Mouse (Mus musculus) hindbrain, embryonic 14.5 days (tissue): Measurements from ENCODE around the gene Gnb1. TPM values are rescaled to one million over a fixed set of nuclear protein-coding genes. Genes with fewer than 3 reads are reported as not detected.
"Not testable (repeated sequence)": the region's sequence is repeated elsewhere in the genome, so short reads cannot be mapped to it uniquely, and the experiment has no call there.

Experiments used
- ATAC-seq: fragments of 200-750 bp; cut with Nextera tagmentation; 2 replicates; pipeline ENCODE4 v1.8.0; 2017; ENCODE audit warnings: moderate number of reproducible peaks, mild to moderate bottlenecking, moderate TSS enrichment, moderate library complexity; ENCODE audit not compliant: low FRiP score
- DNase-seq: peaks from one replicate; pipeline ENCODE4 v3.0.0-alpha.2; 2015; ENCODE audit warnings: low spot score
- H3K27ac ChIP-seq: fragments of 300-500 bp; sonication (generic); 2 replicates; pipeline ENCODE4 v1.5.1; 2014; ENCODE audit warnings: mild to moderate bottlenecking, moderate library complexity
- H3K27me3 ChIP-seq: fragments of 300-500 bp; sonication (generic); 2 replicates; pipeline ENCODE4 v1.6.1; 2014; ENCODE audit warnings: mild to moderate bottlenecking, low read length, mixed read lengths; ENCODE audit not compliant: control insufficient read depth, insufficient read depth
- H3K36me3 ChIP-seq: fragments of 300-500 bp; sonication (generic); replicated peaks from 2 replicates; pipeline ENCODE4 v1.6.1; 2014; ENCODE audit not compliant: control insufficient read depth, insufficient read depth
- H3K4me1 ChIP-seq: fragments of 300-500 bp; sonication (generic); replicated peaks from 2 replicates; pipeline ENCODE4 v1.6.1; 2014; ENCODE audit warnings: antibody characterized with exemption, low read length, mixed read lengths; ENCODE audit not compliant: control insufficient read depth, insufficient read depth
- H3K4me2 ChIP-seq: fragments of 300-500 bp; sonication (generic); replicated peaks from 2 replicates; pipeline ENCODE4 v1.6.1; 2014; ENCODE audit warnings: mild to moderate bottlenecking, moderate library complexity
- H3K4me3 ChIP-seq: fragments of 300-500 bp; sonication (generic); replicated peaks from 2 replicates; pipeline ENCODE4 v1.5.1; 2014; ENCODE audit warnings: mild to moderate bottlenecking, low read length
- H3K9ac ChIP-seq: fragments of 300-500 bp; sonication (generic); 2 replicates; pipeline ENCODE4 v1.6.1; 2014
- H3K9me3 ChIP-seq: fragments of 300-500 bp; sonication (generic); 2 replicates; pipeline ENCODE4 v1.6.1; 2016; ENCODE audit warnings: low read length; ENCODE audit not compliant: control insufficient read depth
- WGBS: fragments of 180-500 bp; shearing (Covaris S2); extraction: QIAGEN DNeasy Blood & Tissue Kit; methylation state at CpG from one replicate; pipeline ENCODE4 v1.1.7; 2014; 5-methylcytosine and 5-hydroxymethylcytosine counted together
- polyA plus RNA-seq: library from polyadenylated mRNA; unstranded; fragments of >200 nt; fragmentation: Nextera tagmentation; extraction: Ambion mirVana; gene quantifications from 2 replicates; pipeline ENCODE4 v1.2.1, GENCODE M21; 2014

Gnb1 gene
- polyA plus RNA-seq, 1 experiment from 2014 or later: 1,126 TPM

- no peaks in the 10 kb centered on the region for H3K27me3 ChIP-seq
- DNase-seq: peak; percentile 32
- no peak for ATAC-seq
Observed at GRCm38 (mm10) chr4:155568170-155568569, 77.0 kb downstream of the Gnb1 start.

GRCm38 (mm10) chr4:155568632-155569370, 77.6 kb downstream of the Gnb1 start:
- 94% methylated on average over 7 of the region's 7 CpGs for WGBS
- no peaks in the 10 kb centered on the region for H3K36me3 ChIP-seq
- H3K27ac ChIP-seq: no peak overlapping the region
- no peak overlapping the region for H3K4me2 ChIP-seq
- no peaks in the 10 kb centered on the region for H3K9me3 ChIP-seq
- no peak for ATAC-seq
- no peak overlapping the region for H3K4me3 ChIP-seq
- H3K27me3 ChIP-seq: no peaks in the 10 kb centered on the region
- no peak for DNase-seq
- no peak overlapping the region for H3K9ac ChIP-seq
- peaks cover 13% of the 10 kb centered on the region for H3K4me1 ChIP-seq

More at GRCm38 (mm10) chr4:155568170-155568569, 77.0 kb downstream of the Gnb1 start:
- H3K36me3 ChIP-seq: no peaks in the 10 kb centered on the region
- H3K9me3 ChIP-seq: no peaks in the 10 kb centered on the region
- WGBS: 24% methylated on average over 2 of the region's 2 CpGs
- no peak overlapping the region for H3K9ac ChIP-seq
- peaks cover 13% of the 10 kb centered on the region for H3K4me1 ChIP-seq
- H3K27ac ChIP-seq: no peak overlapping the region
- H3K4me2 ChIP-seq: no peak overlapping the region
- H3K4me3 ChIP-seq: no peak overlapping the region

GRCm38 (mm10) chr4:155569818-155570217, 78.7 kb downstream of the Gnb1 start:
- Histone ChIP-seq H3K27me3 (no peaks in the 10 kb centered on the region), H3K9ac (no peak overlapping the region), H3K9me3 (no peaks in the 10 kb centered on the region), H3K4me3 (no peak overlapping the region), H3K4me2 (no peak overlapping the region), H3K27ac (no peak overlapping the region), H3K4me1 (peaks cover 8% of the 10 kb centered on the region), H3K36me3 (no peaks in the 10 kb centered on the region)
- WGBS: 98% methylated on average over 6 of the region's 6 CpGs
- no peak for ATAC-seq
- DNase-seq: no peak

- not testable (repeated sequence) for H3K9me3 ChIP-seq, H3K4me1 ChIP-seq, H3K4me2 ChIP-seq, H3K4me3 ChIP-seq, H3K9ac ChIP-seq, DNase-seq, H3K36me3 ChIP-seq, H3K27ac ChIP-seq, H3K27me3 ChIP-seq, ATAC-seq
- 92% methylated on average over 11 of the region's 11 CpGs for WGBS
Observed at GRCm38 (mm10) chr4:155570315-155570714, 79.2 kb downstream of the Gnb1 start.

- H3K4me2 ChIP-seq: no peak overlapping the region
- no peak overlapping the region for H3K4me3 ChIP-seq
- WGBS: 89% methylated on average over 2 of the region's 2 CpGs
- H3K36me3 ChIP-seq: peaks cover under 1% of the 10 kb centered on the region; the same call in 1 of the 2 replicates
- no peak overlapping the region for H3K9ac ChIP-seq
- no peaks in the 10 kb centered on the region for H3K27me3 ChIP-seq
- ATAC-seq (no peak), DNase-seq (no peak)
- no peaks in the 10 kb centered on the region; the same call in 1 of the 2 replicates for H3K4me1 ChIP-seq
- H3K27ac ChIP-seq: no peak overlapping the region
- no peaks in the 10 kb centered on the region for H3K9me3 ChIP-seq
Observed at GRCm38 (mm10) chr4:155571442-155571841, 80.3 kb downstream of the Gnb1 start.

GRCm38 (mm10) chr4:155573155-155573554, 82.0 kb downstream of the Gnb1 start:
- H3K27ac ChIP-seq: no peak overlapping the region
- peaks cover 16% of the 10 kb centered on the region for H3K36me3 ChIP-seq
- no peaks in the 10 kb centered on the region; the same call in 1 of the 2 replicates for H3K4me1 ChIP-seq
- 94% methylated on average over 2 of the region's 2 CpGs for WGBS
- no peak for DNase-seq
- no peaks in the 10 kb centered on the region for H3K27me3 ChIP-seq
- H3K9ac ChIP-seq: no peak overlapping the region
- ATAC-seq: no peak
- H3K9me3 ChIP-seq: no peaks in the 10 kb centered on the region
- no peak overlapping the region for H3K4me2 ChIP-seq
- no peak overlapping the region for H3K4me3 ChIP-seq

GRCm38 (mm10) chr4:155573876-155574275, 82.7 kb downstream of the Gnb1 start:
- Histone ChIP-seq H3K9me3 (no peaks in the 10 kb centered on the region), H3K36me3 (peaks cover 22% of the 10 kb centered on the region), H3K4me2 (no peak overlapping the region), H3K27ac (no peak overlapping the region), H3K27me3 (no peaks in the 10 kb centered on the region), H3K4me3 (no peak overlapping the region), H3K9ac (no peak overlapping the region), H3K4me1 (no peaks in the 10 kb centered on the region)
- WGBS: 97% methylated on average over 9 of the region's 9 CpGs
- DNase-seq (no peak), ATAC-seq (no peak)

GRCm38 (mm10) chr4:155574931-155575330, 83.8 kb downstream of the Gnb1 start:
- no peak for ATAC-seq
- no peaks in the 10 kb centered on the region for H3K27me3 ChIP-seq
- H3K27ac ChIP-seq: no peak overlapping the region
- no peak overlapping the region for H3K9ac ChIP-seq
- H3K9me3 ChIP-seq: no peaks in the 10 kb centered on the region
- H3K4me3 ChIP-seq: no peak overlapping the region
- WGBS: 88% methylated on average over 11 of the region's 11 CpGs
- DNase-seq: no peak
- H3K4me1 ChIP-seq: no peaks in the 10 kb centered on the region
- peaks cover 32% of the 10 kb centered on the region for H3K36me3 ChIP-seq
- no peak overlapping the region for H3K4me2 ChIP-seq

- Histone ChIP-seq H3K9me3 (no peaks in the 10 kb centered on the region), H3K9ac (no peak overlapping the region), H3K4me1 (no peaks in the 10 kb centered on the region), H3K36me3 (peaks cover 34% of the 10 kb centered on the region), H3K27me3 (no peaks in the 10 kb centered on the region), H3K27ac (no peak overlapping the region), H3K4me3 (no peak overlapping the region), H3K4me2 (no peak overlapping the region)
- WGBS: 84% methylated on average over 8 of the region's 8 CpGs
- ATAC-seq (no peak), DNase-seq (no peak)
Observed at GRCm38 (mm10) chr4:155575521-155575920, 84.4 kb downstream of the Gnb1 start.
